Comparison of ENCODE assay signal across 8 mouse cellular contexts in the genomic region with DNA sequence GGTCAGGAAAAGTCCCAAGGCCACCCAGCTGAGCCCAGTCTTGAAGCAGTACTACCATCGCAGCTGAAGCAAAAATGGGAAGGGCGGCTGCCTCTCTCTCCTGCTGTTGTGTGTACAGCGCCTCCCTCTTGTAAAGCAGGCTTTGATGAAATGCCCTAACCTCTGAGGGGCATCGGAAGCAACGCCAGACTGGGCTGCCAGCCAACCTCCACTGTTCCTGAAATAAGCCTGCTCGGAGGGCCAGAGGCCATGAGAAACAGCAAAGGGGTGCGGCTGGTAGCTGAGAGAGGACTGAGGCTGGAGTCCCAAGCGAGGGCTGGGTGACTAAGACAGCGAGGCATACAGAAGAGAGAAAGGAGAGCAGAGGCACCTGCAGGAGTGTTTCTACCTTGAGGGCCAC. TPM values are rescaled to one million over a fixed set of nuclear protein-coding genes. Genes with fewer than 3 reads are reported as not detected.
DNase-seq lines count a peak whose midpoint lies in the region; ATAC-seq and TF ChIP-seq lines count a peak whose summit lies in the region.

No protein-coding gene starts in this region.

- H3K4me1 ChIP-seq in neural tube, embryonic 12.5 days = peaks cover 34% of the 10 kb centered on the region
- peaks cover 10% of the 10 kb centered on the region; the same call in 1 of the 2 replicates for H3K4me1 ChIP-seq in embryonic fibroblast, embryonic 13.5 days (ENCODE audit: control insufficient read depth, insufficient read depth, low read length)

- H3K4me2 ChIP-seq in neural tube, embryonic 12.5 days (replicated peaks) = peak overlapping the region; percentile 18

- H3K4me3 ChIP-seq in neural tube, embryonic 12.5 days = no peak overlapping the region
- no peak overlapping the region for H3K4me3 ChIP-seq in embryonic fibroblast, embryonic 13.5 days (ENCODE audit: insufficient read depth, low read length)

- TF ChIP-seq POLR2A in embryonic fibroblast, embryonic 13.5 days (IDR thresholded peaks at IDR 0.05; ENCODE audit: low read depth, low read length) = no peak

- no peak for TF ChIP-seq CTCF in embryonic fibroblast, embryonic 13.5 days (IDR thresholded peaks at IDR 0.05; ENCODE audit: borderline replicate concordance, insufficient read depth, low read length)

- no peak for ATAC-seq in neural tube, embryonic 12.5 days (ENCODE audit: low FRiP score, low read depth)
- no peak for ATAC-seq in erythroblast, adult 5-6 weeks (replicated peaks; ENCODE audit: low FRiP score, poor library complexity, severe bottlenecking)

- DNase-seq in neural tube, embryonic 10.5 days (ENCODE audit: extremely low spot score, low spot score) = no peak
- DNase-seq in heart, postnatal 4 days = peak; percentile 87
- DNase-seq in lung, postnatal 36 days = peak; percentile 83
- DNase-seq in layer of hippocampus, adult 9-10 months (ENCODE audit: low spot score) = no peak
- no peak for DNase-seq in spleen, postnatal 10 days (ENCODE audit: low spot score in 2 of 2)

- 44% methylated on average over 9 of the region's 9 CpGs for WGBS in neural tube, embryonic 12.5 days

- H3K27ac ChIP-seq in neural tube, embryonic 12.5 days = no peak overlapping the region
- peak overlapping the region; percentile 69; the same call in 1 of the 2 replicates for H3K27ac ChIP-seq in embryonic fibroblast, embryonic 13.5 days (ENCODE audit: insufficient read depth, low read length)

- peaks cover 14% of the 10 kb centered on the region; the same call in 1 of the 2 replicates for H3K36me3 ChIP-seq in neural tube, embryonic 12.5 days

- H3K9ac ChIP-seq in neural tube, embryonic 12.5 days = no peak overlapping the region

- H3K27me3 ChIP-seq in neural tube, embryonic 12.5 days (replicated peaks) = peaks cover 29% of the 10 kb centered on the region

- no peaks in the 10 kb centered on the region for H3K9me3 ChIP-seq in neural tube, embryonic 12.5 days

RNA-seq across cellular contexts. Expression of a gene that starts 8.4 kb away (rescaled TPM):
- 12.1 and 13.8 TPM in 2 replicates for polyA plus RNA-seq in neural tube, embryonic 12.5 days (2016; fragmentation: Nextera tagmentation; extraction: Ambion mirVana)
- polyA plus RNA-seq in embryonic fibroblast, embryonic 13.5 days (2011; ENCODE audit: insufficient read length, low read depth, missing spikeins) = 32.4 and 43.2 TPM in 2 replicates
- total RNA-seq in heart, postnatal 4 days (2021) = 10 to 100 TPM; 54.5 to 59.3 TPM
- not detected in 2 replicates for total RNA-seq in erythroblast, adult 5-6 weeks (2015; ENCODE audit: low replicate concordance)
- not detected in 2 replicates for total RNA-seq in erythroblast, adult 5-6 weeks (2017; ENCODE audit: low replicate concordance)

Comparison
In these comparisons a context has a peak if more than half of its experiments do, and no peak if none do; other contexts are left out.
1. DNase-seq: peak in heart, postnatal 4 days (single experiment) and lung, postnatal 36 days (single experiment); none in neural tube, embryonic 10.5 days (single experiment), layer of hippocampus, adult 9-10 months (single experiment) and spleen, postnatal 10 days (0 of 2).
2. RNA of a gene that starts 8.4 kb away (total RNA-seq): 54.5 to 59.3 TPM in heart, postnatal 4 days; not detected in erythroblast, adult 5-6 weeks; every median in the first group is over 10 times any median in the second.